Mouse (Mus musculus): ENCODE results near the gene Emc3. TPM values are rescaled to one million over a fixed set of nuclear protein-coding genes. Genes with fewer than 3 reads are reported as not detected.

The Emc3 gene
- polyA plus RNA-seq, 1 experiment from 2014 or later = 43.0 TPM

GRCm38 (mm10) chr6:113480555-113481373 is 50.7 kb downstream of the Emc3 start:
- Histone ChIP-seq H3K4me1 (ENCODE audit: insufficient read depth) (peaks cover 21% of the 10 kb centered on the region), H3K9me3 (ENCODE audit: low read length) (no peaks in the 10 kb centered on the region), H3K36me3 (replicated peaks; ENCODE audit: insufficient read depth, low read length) (no peaks in the 10 kb centered on the region), H3K4me3 (ENCODE audit: low read depth, low read length) (no peak overlapping the region), H3K27ac (ENCODE audit: low read depth) (no peak overlapping the region), H3K9ac (replicated peaks) (no peak overlapping the region), H3K4me2 (ENCODE audit: low read depth, low read length) (no peak overlapping the region), H3K27me3 (ENCODE audit: insufficient read depth, low read length) (no peaks in the 10 kb centered on the region)
- DNase-seq = no peak
- 78% methylated on average over 18 of the region's 18 CpGs for WGBS (ENCODE audit: insufficient replicate concordance)
- TF ChIP-seq CTCF (IDR thresholded peaks at IDR 0.05; ENCODE audit: low read depth) = no peak
- TF ChIP-seq EP300 (IDR thresholded peaks at IDR 0.05; ENCODE audit: low read depth) = no peak
- no peak for ATAC-seq

GRCm38 (mm10) chr6:113478906-113479305 is 52.5 kb downstream of the Emc3 start:
- ATAC-seq = no peak
- H3K4me1 ChIP-seq (ENCODE audit: insufficient read depth) = peaks cover 18% of the 10 kb centered on the region
- no peak for TF ChIP-seq CTCF (IDR thresholded peaks at IDR 0.05; ENCODE audit: low read depth)
- no peak for TF ChIP-seq EP300 (IDR thresholded peaks at IDR 0.05; ENCODE audit: low read depth)
- H3K4me2 ChIP-seq (ENCODE audit: low read depth, low read length) = no peak overlapping the region
- no peak overlapping the region for H3K9ac ChIP-seq (replicated peaks)
- no peak for DNase-seq
- H3K9me3 ChIP-seq (ENCODE audit: low read length) = no peaks in the 10 kb centered on the region
- H3K27ac ChIP-seq (ENCODE audit: low read depth) = no peak overlapping the region
- no peaks in the 10 kb centered on the region for H3K27me3 ChIP-seq (ENCODE audit: insufficient read depth, low read length)
- no peak overlapping the region for H3K4me3 ChIP-seq (ENCODE audit: low read depth, low read length)
- WGBS (ENCODE audit: insufficient replicate concordance) = 67% methylated on average over 10 of the region's 10 CpGs
- no peaks in the 10 kb centered on the region for H3K36me3 ChIP-seq (replicated peaks; ENCODE audit: insufficient read depth, low read length)

- DNase-seq = no peak
- H3K9ac ChIP-seq (replicated peaks) = no peak overlapping the region
- no peaks in the 10 kb centered on the region for H3K36me3 ChIP-seq (replicated peaks; ENCODE audit: insufficient read depth, low read length)
- H3K4me1 ChIP-seq (ENCODE audit: insufficient read depth) = peaks cover 8% of the 10 kb centered on the region
- no peak for TF ChIP-seq EP300 (IDR thresholded peaks at IDR 0.05; ENCODE audit: low read depth)
- no peak for TF ChIP-seq CTCF (IDR thresholded peaks at IDR 0.05; ENCODE audit: low read depth)
- 44% methylated on average over 7 of the region's 7 CpGs for WGBS (ENCODE audit: insufficient replicate concordance)
- no peaks in the 10 kb centered on the region for H3K9me3 ChIP-seq (ENCODE audit: low read length)
- no peak overlapping the region for H3K4me2 ChIP-seq (ENCODE audit: low read depth, low read length)
- H3K4me3 ChIP-seq (ENCODE audit: low read depth, low read length) = no peak overlapping the region
- no peak overlapping the region for H3K27ac ChIP-seq (ENCODE audit: low read depth)
- no peaks in the 10 kb centered on the region for H3K27me3 ChIP-seq (ENCODE audit: insufficient read depth, low read length)
- ATAC-seq = no peak
Observed at GRCm38 (mm10) chr6:113477353-113477752, 54.1 kb downstream of the Emc3 start.

- WGBS (ENCODE audit: insufficient replicate concordance) = 67% methylated on average over 6 of the region's 6 CpGs
- DNase-seq (no peak), ATAC-seq (no peak)
- Histone ChIP-seq H3K9ac (replicated peaks) (no peak overlapping the region), H3K27me3 (ENCODE audit: insufficient read depth, low read length) (0 out of 2 replicates have a peak, but pooled peaks cover 6% of the 10 kb centered on the region), H3K4me3 (ENCODE audit: low read depth, low read length) (no peak overlapping the region), H3K4me2 (ENCODE audit: low read depth, low read length) (no peak overlapping the region), H3K9me3 (ENCODE audit: low read length) (no peaks in the 10 kb centered on the region), H3K27ac (ENCODE audit: low read depth) (no peak overlapping the region), H3K36me3 (replicated peaks; ENCODE audit: insufficient read depth, low read length) (no peaks in the 10 kb centered on the region), H3K4me1 (ENCODE audit: insufficient read depth) (peaks cover 15% of the 10 kb centered on the region)
- TF ChIP-seq EP300 (IDR thresholded peaks at IDR 0.05; ENCODE audit: low read depth) (no peak), CTCF (IDR thresholded peaks at IDR 0.05; ENCODE audit: low read depth) (no peak)
Observed at GRCm38 (mm10) chr6:113473715-113474114, 57.7 kb downstream of the Emc3 start.

GRCm38 (mm10) chr6:113473246-113473645 is 58.2 kb downstream of the Emc3 start:
- ATAC-seq (no peak), DNase-seq (no peak)
- Histone ChIP-seq H3K9me3 (ENCODE audit: low read length) (no peaks in the 10 kb centered on the region), H3K27me3 (ENCODE audit: insufficient read depth, low read length) (0 out of 2 replicates have a peak, but pooled peaks cover 6% of the 10 kb centered on the region), H3K4me2 (ENCODE audit: low read depth, low read length) (no peak overlapping the region), H3K4me1 (ENCODE audit: insufficient read depth) (peaks cover 15% of the 10 kb centered on the region), H3K9ac (replicated peaks) (no peak overlapping the region), H3K36me3 (replicated peaks; ENCODE audit: insufficient read depth, low read length) (no peaks in the 10 kb centered on the region), H3K27ac (ENCODE audit: low read depth) (no peak overlapping the region), H3K4me3 (ENCODE audit: low read depth, low read length) (no peak overlapping the region)
- no peak for TF ChIP-seq EP300 (IDR thresholded peaks at IDR 0.05; ENCODE audit: low read depth)
- no peak for TF ChIP-seq CTCF (IDR thresholded peaks at IDR 0.05; ENCODE audit: low read depth)
- WGBS (ENCODE audit: insufficient replicate concordance) = 33% methylated on average over 2 of the region's 2 CpGs

GRCm38 (mm10) chr6:113472061-113472460 is 59.4 kb downstream of the Emc3 start:
- Histone ChIP-seq H3K4me2 (ENCODE audit: low read depth, low read length) (peak overlapping the region; percentile 67; the same call in 1 of the 2 replicates), H3K36me3 (replicated peaks; ENCODE audit: insufficient read depth, low read length) (no peaks in the 10 kb centered on the region), H3K9ac (replicated peaks) (peak overlapping the region; percentile 57; the same call in 1 of the 2 replicates), H3K4me1 (ENCODE audit: insufficient read depth) (peaks cover 15% of the 10 kb centered on the region), H3K4me3 (ENCODE audit: low read depth, low read length) (0 out of 2 replicates have a peak overlapping the region, but pooled peaks have one; percentile 28), H3K9me3 (ENCODE audit: low read length) (no peaks in the 10 kb centered on the region), H3K27me3 (ENCODE audit: insufficient read depth, low read length) (0 out of 2 replicates have a peak, but pooled peaks cover 6% of the 10 kb centered on the region), H3K27ac (ENCODE audit: low read depth) (no peak overlapping the region)
- DNase-seq (no peak), ATAC-seq (no peak)
- TF ChIP-seq CTCF (IDR thresholded peaks at IDR 0.05; ENCODE audit: low read depth) = no peak
- no peak for TF ChIP-seq EP300 (IDR thresholded peaks at IDR 0.05; ENCODE audit: low read depth)
- WGBS (ENCODE audit: insufficient replicate concordance) = 79% methylated on average over 10 of the region's 10 CpGs
